Mouse (Mus musculus): ENCODE measurements around the gene Pten. TPM values are rescaled to one million over a fixed set of nuclear protein-coding genes. Genes with fewer than 3 reads are reported as not detected.
A peak's percentile ranks its signal among the peaks of the same experiment; 100 is the strongest.
"Not testable (repeated sequence)": the region's sequence is repeated elsewhere in the genome, so short reads cannot be mapped to it uniquely, and the experiment has no call there.

Pten gene
- polyA plus RNA-seq, 2 experiments from 2014 or later, result 14.2 to 15.3 TPM

DNA sequence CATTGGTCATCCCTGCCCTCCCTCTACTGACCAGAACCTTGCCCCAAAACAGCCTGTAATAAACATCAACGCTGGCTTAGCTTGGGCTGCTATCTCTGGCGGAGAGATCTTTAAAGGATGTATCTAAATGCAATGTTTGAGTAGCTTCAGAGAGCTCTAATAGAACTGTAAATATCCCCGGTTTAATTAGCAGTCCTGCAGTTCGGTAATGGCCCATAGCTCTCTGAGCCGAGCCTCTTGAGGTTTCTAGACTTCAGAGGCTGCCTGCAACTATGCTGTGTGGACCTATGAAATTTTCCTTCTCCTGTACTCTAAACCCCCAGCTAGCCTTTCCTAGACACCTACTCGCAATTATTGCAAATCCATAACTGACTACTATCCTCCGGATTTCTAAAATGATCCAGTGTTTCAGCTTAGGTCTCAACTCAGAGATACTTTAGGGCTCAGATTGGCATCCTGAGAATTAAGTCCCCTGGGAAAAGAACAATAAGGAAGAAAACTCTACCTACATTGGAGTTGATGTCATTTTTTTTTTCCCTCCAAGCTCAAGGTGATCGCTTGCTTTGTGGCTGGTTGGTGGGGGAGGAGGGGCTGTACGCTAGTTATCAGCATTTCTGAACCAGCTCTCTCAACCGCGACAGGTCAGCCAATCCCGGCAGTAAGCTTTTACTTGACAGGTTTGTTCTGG is 2.0 kb upstream of the Pten start:
- ATAC-seq, result no peak

DNA sequence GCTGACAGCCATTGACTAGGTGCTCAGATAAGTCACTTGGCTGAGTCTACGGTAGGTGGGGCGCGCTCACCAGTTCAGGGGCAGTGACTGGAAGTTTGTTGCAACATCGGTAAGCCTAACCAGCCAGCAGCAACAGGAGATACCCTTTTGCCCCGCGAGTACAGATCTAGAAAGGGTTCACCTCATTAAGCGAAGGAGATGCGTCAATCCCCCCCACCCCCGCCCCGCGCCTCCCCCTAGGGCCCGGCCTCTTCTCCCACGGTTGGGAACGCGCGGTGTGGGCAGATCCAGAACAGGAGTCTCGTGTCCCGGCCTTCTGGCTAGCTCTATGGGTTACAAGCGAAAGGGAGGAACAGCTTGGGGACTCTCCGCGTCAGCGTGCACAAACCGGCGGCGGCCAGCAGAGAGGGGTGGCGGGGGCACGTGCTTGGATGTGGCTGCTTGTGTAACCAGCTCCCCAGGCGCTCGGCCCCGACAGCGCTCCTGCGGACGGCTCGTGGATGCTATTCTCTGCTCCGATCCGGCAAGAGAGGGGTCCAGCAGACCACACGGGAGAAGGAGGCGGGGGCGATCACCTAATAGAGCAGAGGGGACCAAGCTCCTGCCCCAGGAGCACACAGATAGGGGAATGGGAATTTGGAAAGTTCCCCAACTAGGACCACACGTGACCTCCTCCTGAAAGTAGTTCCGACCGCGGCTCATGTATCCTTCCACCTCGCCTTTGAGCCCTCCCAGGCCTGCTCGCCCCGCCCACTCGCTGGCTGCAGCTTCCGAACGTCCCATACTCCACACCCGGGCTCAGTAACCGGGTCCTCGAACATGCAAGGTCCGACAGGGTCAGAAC is 1.3 kb upstream of the Pten start:
- peak; percentile 50 for ATAC-seq

DNA sequence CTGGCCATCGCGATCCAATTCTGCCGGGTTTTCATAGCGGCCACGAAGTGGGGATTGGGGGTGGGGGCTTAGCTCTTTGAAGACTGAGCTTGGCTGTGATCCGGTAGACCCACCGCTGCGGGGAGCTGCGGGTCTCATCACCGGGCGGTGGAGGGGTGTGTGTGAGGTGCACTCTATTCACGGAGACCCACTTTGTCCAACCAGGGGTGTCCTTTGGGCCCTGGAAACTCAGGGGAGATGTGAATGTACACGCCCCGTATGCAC is 729 bp upstream of the Pten start:
- ATAC-seq, result peak; percentile 31

DNA sequence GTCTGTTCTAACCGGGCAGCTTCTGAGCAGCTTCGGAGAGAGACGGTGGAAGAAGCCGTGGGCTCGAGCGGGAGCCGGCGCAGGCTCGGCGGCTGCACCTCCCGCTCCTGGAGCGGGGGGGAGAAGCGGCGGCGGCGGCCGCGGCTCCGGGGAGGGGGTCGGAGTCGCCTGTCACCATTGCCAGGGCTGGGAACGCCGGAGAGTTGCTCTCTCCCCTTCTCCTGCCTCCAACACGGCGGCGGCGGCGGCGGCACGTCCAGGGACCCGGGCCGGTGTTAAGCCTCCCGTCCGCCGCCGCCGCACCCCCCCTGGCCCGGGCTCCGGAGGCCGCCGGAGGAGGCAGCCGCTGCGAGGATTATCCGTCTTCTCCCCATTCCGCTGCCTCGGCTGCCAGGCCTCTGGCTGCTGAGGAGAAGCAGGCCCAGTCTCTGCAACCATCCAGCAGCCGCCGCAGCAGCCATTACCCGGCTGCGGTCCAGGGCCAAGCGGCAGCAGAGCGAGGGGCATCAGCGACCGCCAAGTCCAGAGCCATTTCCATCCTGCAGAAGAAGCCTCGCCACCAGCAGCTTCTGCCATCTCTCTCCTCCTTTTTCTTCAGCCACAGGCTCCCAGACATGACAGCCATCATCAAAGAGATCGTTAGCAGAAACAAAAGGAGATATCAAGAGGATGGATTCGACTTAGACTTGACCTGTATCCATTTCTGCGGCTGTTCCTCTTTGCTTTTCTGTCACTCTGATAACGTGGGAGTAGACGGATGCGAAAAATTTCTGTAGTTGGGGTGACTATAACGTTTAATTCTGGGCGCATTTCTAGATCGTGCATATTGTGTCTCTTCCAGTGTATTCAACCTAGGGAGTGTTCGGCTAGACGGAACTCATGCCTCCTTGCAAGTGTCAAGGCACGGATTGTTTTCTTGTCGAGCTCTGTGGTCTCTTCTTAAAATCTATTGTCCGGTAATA is 815 bp downstream of the Pten start:
- ATAC-seq, result peak; percentile 3

DNA sequence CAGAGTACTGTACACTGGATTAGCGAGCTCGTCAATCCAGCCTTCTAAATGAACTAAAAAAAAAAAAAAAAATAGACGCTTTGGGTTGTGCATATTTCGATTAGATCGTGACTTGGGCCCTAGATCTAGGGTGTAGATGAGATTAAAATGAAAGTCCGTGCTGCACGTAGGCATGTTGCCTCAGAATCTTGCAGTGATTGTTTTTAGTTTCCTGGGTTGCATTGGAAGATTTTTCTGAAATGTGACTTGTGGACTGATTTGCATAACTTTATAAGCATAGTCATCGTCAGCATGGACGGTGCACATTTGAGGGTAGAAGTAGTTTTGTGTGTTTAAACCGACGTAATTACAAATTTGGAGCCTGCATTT is 1.5 kb downstream of the Pten start:
- no peak for ATAC-seq

DNA sequence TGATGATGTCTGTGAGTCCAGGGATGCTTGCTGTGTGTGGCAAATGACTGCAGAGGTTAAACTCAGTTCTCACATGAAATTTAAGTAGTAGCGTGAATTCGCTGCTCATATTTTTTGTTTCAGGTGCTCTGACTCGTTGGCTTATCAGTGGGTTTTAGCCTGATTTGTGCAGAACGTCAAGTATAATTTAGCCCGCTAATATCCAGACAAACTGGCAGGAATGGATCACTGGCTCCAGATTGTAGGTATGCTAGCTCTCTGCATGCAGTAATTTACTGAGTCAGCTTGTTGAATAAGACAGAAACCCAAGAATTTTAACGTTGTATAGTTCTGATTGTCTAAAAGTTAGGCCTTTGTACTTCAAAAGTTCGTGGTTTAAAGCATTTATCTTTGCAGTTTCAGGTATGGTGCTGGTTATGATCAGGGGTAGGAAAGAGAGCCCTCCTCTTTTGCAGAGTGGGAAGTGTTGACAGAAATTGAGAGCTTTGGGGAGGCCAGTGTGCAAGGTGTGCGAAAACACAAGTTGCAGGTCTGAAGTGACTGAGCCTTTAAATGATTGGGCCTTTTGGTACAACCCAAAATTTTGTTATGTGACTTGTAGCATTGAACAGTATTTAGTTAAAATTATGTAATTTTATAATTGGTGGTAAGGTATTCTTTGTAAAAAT is 2.2 kb downstream of the Pten start:
- no peak for ATAC-seq

DNA sequence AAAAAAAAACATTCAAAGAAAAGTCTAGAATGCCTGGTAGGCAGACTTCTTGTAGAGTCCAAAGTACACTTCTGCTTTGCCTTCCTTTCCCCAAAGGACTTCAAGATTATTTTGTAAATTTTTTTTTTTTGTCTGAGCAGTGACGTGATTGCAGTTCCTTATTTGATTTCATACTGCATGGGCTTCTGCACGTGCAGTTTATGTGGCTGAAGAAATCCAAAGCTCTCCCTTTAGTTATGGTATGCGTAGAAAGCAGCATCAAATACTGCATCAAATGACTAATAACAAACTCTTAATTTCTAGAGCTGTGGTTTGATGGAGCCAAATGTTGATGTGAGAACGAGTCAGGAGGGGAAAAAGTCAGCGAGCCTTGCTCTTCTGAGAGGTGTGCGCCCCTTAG is 3.2 kb downstream of the Pten start:
- ATAC-seq, result no peak

DNA sequence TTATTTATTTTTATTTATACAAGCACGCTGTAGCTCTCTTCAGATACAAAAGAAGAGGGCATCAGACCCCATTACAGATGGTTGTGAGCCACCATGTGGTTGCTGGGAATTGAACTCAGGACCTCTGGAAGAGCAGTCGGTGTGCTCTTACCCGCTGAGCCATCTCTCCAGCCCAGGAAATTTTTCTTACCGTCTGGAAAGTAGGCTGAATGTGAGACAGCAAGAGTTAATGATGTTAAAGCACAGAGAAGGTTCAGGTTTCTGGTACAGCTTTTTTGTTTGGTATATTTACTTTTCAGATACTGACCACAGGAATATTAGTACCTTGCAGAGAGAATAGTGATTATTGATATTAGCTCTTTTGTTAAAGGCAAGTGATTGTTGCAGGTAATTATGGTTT is 3.9 kb downstream of the Pten start:
- ATAC-seq, result no peak

DNA sequence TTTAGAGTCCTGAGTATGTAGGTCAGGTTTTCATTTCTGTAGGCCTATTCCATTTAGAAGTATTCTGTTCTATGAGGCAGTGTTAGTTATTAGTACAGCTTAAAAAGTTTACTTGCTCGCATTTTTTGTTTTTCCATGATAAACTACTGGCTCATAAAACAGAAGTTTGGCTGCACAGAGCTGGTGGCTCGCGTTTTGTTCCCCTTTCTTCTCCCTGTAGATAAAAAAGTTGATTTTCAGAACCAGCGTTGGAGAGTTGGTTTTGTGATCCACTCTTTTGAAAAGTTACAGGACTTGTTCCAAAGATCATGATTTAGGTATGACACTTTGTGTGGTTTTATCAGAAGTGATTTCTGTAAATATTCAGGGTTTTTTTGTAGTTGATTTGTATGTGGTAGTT is 5.2 kb downstream of the Pten start:
- no peak for ATAC-seq

DNA sequence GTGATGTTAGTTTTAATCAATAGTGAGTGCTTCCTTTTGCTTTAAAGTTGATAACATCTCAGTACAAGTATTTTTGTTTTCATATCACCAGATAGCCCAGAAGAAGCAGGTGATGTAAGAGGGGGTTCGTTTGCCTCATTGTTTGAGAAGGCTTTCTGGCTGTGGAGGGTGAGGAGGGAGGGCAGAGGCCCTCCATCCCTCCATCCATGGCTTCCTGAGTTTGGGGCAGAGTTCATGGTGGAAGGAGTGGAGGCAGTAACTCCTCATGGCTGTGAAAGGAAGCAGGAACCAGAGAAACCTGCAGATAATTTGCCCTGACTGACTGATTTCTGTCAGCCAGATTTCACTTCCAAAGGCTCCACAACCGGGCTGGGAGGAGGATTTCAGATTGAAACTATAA is 21.1 kb downstream of the Pten start:
- ATAC-seq, result no peak

DNA sequence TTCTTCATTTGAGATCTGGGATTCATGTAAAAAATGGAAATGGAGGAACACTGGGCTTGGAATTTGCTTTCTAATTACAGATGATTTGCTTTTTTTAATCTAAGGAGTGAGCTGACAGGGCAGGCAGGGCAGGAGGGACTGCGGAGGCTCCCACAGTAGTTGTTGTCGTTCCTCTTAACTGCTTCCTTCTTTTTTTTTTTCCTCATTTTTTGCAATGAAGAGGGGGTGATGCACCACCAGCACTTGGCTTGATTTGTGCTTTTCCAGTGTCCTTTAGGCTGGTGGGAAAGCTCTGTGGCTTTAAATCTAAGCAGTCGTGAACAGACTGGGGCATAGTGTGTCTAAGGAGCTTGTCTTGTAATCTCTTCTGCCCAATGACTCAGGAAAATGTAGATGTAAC is 21.8 kb downstream of the Pten start:
- no peak for ATAC-seq

DNA sequence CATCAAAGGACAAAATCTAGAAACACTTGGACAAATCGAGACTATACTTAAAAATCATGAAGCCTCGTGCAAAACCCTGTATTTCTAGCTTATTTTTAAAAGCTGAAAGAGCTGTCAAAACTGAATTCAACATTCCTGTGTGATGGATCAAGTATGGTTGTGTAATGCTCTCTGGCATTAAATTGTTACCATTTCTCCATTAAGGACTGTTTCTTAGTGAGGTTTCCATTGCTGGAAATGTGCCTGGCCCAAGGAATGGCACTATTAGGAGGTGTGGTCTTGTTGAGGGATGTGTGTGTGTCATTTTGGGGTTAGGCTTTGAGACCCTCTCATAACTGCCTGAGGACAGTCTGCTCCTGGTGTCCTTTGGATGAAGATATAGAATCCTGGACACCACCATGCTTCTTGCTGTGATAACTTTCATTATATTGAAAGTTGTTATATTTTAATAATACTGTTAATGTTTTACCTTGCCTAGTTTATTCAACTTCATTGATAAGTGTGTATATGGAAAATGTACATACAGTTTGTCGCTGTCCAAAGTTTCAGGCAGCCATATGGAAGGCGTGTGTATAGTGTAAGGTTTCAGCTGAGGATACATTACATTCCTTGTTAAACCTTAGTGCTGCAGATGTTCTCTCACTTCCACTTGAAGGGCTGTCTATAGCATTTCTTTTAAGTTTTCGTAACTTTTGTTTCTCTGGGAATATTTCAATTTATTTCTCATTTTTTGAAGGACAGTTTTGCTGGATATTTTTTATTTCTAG is 24.2 kb downstream of the Pten start:
- ATAC-seq, result no peak

DNA sequence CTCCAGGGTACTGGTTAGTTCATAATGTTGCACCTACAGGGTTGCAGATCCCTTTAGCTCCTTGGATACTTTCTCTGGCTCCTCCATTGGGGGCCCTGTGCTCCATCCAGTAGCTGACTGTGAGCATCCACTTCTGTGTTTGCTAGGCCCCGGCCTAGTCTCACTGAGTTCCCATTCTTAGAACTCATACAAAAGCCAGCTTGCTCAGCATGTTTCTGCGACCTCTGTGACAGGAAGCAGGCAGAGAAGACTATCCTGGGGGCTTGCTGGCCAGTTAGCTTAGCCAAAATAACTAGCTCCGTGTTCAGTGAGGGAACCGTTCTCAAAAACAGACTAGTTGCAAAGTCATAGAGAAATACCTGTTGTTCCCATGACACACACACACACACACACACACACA is 30.1 kb downstream of the Pten start:
- not testable (repeated sequence) for ATAC-seq

DNA sequence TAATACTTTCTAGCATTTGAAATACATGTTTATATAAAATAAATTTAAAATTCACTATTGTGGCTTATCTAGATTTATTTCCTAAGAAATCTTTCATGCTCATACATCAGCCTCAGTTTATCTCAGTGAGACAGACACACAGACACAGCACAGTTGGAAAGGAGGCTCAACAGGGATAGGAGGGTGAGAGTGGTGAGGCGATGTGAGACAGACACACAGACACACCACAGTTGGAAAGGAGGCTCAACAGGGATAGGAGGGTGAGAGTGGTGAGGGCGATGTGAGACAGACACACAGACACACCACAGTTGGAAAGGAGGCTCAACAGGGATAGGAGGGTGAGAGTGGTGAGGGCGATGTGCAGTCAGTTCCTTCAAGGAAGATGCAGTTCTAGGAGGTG is 30.7 kb downstream of the Pten start:
- not testable (repeated sequence) for ATAC-seq

DNA sequence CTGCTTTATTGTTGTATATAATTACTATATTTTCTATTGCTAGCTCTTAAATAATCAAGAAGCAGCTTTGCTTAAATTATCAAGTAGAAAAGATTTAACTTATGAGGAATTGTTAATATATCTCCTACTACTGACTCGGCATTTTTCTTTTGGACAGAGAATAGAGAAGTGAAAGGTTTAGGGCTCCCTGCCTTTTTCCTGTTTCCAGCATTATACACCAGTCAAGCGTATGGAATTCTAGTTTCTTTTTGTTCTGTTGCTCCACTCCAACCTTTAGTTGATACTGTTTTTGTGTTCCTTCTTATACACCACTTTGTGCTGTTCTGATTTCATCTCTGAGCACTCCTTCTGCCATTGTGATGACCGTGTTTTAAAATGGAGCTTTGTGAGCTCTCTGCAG is 32.2 kb downstream of the Pten start:
- no peak for ATAC-seq

DNA sequence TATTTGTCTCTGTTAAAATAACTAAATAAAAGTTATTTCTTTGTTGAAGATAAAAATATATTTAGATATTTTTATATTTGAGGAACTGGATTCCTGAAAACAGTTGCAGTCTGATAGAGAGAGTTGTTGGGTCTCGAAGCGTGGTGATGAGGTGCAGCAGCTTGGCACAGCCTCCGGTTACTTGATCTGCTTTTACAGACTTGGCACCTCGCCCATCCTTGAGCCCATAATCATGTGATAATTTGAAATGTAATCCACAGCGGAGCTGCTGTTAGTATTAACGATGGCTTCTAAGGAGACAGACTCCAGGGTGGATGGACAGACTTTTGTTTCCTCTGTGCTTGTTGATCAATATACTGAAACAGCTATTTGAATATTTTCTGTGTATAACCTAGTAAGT is 35.3 kb downstream of the Pten start:
- no peak for ATAC-seq

DNA sequence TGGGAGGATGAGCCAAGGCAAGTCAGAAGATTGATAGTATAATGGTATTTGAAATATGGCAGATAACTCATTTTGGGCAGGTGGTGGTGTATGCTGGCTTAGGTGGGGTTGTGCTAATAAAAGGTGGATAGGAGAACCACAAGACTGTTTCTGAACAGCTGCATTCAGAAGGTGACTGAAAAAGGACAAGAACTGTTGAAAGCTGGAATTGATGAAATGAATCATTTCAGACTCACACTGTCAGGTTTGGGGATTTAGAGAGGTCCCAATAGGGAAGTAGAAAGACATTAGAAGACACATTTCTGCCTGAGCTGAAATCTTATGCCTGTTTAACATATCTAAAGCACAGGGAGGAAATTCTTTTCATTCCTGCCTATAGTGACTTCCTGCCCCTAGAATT is 36.6 kb downstream of the Pten start:
- ATAC-seq, result no peak

DNA sequence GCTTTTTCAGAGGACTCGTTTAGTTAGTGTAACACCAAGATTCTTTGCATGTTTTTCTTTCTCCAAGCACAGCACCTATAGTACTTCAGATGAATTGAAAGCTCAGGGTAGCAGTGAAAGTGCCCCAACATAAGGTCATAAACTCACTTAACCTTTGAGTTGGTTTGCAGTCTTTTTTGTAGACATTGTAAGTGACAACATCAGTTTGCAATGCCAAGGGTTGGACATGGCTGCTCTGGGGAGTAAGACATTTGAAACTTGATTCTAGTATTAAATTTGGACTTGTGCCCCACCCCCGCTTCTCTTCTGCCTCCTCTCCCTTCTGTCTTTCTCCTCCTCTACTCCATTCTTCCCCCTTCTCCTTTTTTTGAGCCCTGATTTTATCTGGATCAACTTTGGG is 43.3 kb downstream of the Pten start:
- ATAC-seq, result no peak

DNA sequence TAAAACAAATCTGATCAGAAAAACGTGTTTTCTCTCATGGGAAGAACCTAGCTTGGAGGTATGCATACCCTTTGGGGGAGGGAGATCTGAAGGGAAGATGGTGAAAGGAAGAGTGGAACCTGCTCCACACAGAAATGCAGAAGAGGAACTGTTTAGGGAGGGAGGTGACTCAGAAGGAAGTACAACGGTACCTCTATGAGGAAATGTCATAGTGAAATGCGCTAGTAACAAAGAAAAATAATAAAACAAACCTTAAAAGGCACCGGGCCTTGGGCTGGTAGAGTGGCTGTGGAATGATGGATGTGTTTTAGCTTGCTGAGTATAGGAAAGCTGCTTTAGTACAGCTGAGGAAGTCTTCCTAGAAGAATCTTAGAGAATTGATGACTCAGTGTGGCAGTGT is 47.4 kb downstream of the Pten start:
- ATAC-seq, result no peak

DNA sequence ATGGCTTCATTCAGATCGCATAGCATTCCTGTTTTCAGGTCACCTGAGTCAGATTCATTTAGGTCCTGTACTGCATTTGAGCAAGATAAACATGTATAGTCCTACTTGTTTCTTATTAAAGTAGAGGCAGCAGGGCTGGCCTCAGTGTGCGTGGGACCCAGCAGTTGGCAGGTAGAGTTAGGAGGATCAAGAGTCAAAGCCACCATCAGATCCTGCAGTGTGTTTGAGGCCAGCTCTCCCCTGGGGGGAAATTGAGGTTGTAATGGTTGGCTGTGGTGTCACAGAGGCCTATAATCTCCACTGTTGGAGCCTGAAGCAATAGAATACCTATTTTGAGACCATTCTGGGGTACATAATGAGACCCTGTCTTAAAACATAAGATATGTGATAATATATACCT is 50.3 kb downstream of the Pten start:
- no peak for ATAC-seq

DNA sequence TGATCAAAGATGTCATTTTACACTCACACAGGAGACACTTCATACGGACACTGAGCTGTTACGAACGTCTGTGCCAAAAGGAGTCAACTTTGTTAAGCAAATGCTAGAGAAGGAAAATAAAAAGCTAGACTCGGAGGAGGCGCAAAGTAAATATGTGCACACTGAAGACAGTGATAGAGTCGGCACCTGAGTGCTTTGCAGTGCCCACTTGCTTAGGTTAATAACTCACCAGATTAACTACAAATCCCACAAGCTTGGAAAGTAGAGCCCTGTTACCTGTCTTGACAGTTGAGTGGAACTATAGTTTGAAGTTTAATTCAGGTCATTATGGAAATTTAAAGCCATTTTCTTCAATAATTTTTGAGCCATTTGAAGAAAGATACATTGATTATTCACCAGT is 51.4 kb downstream of the Pten start:
- ATAC-seq, result no peak

DNA sequence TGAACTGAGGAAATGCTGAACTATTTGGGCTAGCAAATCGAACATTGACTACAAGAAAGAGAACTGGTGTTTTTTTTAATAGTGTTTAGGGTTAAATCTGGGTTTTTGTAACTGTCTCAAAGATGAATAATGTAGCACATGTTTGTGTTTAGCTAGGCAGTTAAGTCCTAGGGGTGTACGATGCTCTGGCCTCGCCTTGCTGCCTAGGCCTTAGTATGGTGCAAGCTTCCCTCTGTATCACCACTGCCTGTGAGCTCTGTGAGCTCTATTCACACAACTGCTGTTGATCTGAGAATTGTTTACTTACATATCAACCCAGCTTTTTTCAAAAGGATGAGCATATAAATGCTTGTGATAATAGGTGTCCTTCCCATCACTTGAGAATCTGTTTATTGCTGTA is 51.8 kb downstream of the Pten start:
- no peak for ATAC-seq

All from activated CD4-positive, CD25-positive, alpha-beta regulatory T cell, adult 4 months (primary cell).